Mouse (Mus musculus) c-Kit-negative CD71-positive TER-119-positive erythroid progenitor cells, embryonic 14.5 days (primary cell): ENCODE data around the gene Esam.

Source experiments
- DNase-seq: peaks from one replicate; pipeline ENCODE4 v3.0.0-alpha.2; 2013; ENCODE audit warnings: low read depth, low spot score

Esam gene

GRCm38 (mm10) chr9:37530031-37530887 lies 2.4 kb downstream of the Esam start:
- no peak for DNase-seq

GRCm38 (mm10) chr9:37530888-37531705 lies 3.2 kb downstream of the Esam start:
- DNase-seq = no peak

- DNase-seq = no peak
Measured at GRCm38 (mm10) chr9:37536851-37537250, 9.0 kb downstream of the Esam start.

- no peak for DNase-seq
Measured at GRCm38 (mm10) chr9:37537658-37538250, 9.9 kb downstream of the Esam start.

GRCm38 (mm10) chr9:37539170-37540025 lies 11.5 kb downstream of the Esam start, which contains the start of gene Vsig2:
Gene Vsig2, plus strand, starts transcription at chr9:37539255.
- no peak for DNase-seq

GRCm38 (mm10) chr9:37540226-37540625 lies 12.3 kb downstream of the Esam start:
- no peak for DNase-seq

GRCm38 (mm10) chr9:37540701-37541575 lies 13.1 kb downstream of the Esam start:
- DNase-seq = no peak

- DNase-seq = no peak
Measured at GRCm38 (mm10) chr9:37541851-37542642, 14.2 kb downstream of the Esam start.

- DNase-seq = no peak
Measured at GRCm38 (mm10) chr9:37543869-37544440, 16.1 kb downstream of the Esam start.

GRCm38 (mm10) chr9:37544447-37545165 lies 16.7 kb downstream of the Esam start:
- DNase-seq = no peak

- no peak for DNase-seq
Measured at GRCm38 (mm10) chr9:37545166-37545610, 17.3 kb downstream of the Esam start.

GRCm38 (mm10) chr9:37545847-37546452 lies 18.1 kb downstream of the Esam start:
- no peak for DNase-seq

- no peak for DNase-seq
Measured at GRCm38 (mm10) chr9:37546889-37547288, 19.0 kb downstream of the Esam start.

- no peak for DNase-seq
Measured at GRCm38 (mm10) chr9:37550435-37550834, 22.6 kb downstream of the Esam start.

- DNase-seq = no peak
Measured at GRCm38 (mm10) chr9:37551751-37552531, 24.1 kb downstream of the Esam start.

GRCm38 (mm10) chr9:37552536-37553293 lies 24.8 kb downstream of the Esam start, which contains the start of gene Nrgn:
Gene Nrgn, minus strand, starts transcription at chr9:37552904.
- peak; percentile 9 for DNase-seq
